8 mouse cellular contexts compared by ENCODE assay signal in the genomic region with DNA sequence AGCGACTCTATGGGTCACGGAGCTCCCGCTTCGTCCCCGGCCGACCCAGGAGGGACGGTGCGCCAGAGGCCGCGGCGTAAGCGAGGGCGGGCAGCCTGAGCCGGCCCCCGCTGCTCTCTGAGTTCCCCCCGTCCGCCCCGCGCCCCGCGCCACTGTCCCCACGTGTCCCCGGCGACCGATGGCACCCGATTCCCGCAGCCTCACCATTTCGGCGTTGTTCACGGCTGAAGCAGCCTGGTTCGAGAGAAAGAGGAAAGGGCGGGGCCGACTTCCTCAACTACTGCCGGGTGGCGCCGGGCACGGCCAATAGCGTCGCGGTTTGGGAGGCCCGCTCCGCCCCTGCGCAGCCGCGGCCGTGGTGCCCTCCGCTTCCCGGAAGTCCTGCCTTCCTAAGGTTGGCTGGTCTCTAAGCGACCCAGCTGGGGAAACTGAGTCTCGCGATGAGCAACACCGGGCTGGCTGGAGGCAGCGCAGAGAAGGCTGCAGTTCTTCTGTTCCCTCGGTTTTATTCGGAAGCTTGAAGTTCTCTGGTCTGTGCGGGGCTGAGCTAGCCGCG. TPM values are rescaled to one million over a fixed set of nuclear protein-coding genes. Genes with fewer than 3 reads are reported as not detected.
A peak's percentile ranks its signal among the peaks of the same experiment; 100 is the strongest.
DNase-seq lines count a peak whose midpoint lies in the region; ATAC-seq lines count a peak whose summit lies in the region.

A gene (plus strand): TSS at position 469 of the 556 bp plus-strand sequence.

- no peaks in the 10 kb centered on the region for H3K27me3 ChIP-seq in hindbrain, embryonic 16.5 days (replicated peaks; ENCODE audit: control insufficient read depth, insufficient read depth, low read length)

- peaks cover 67% of the 10 kb centered on the region for H3K79me2 ChIP-seq in macrophage (ENCODE audit: inconsistent target)

- H3K9ac ChIP-seq in hindbrain, embryonic 16.5 days (ENCODE audit: low read depth, low read length) = peak within 1 kb of the TSS; percentile 82

- peak within 1 kb of the TSS; percentile 74 for H3K4me3 ChIP-seq in hindbrain, embryonic 16.5 days (ENCODE audit: low read length)
- H3K4me3 ChIP-seq in macrophage (ENCODE audit: inconsistent target) = peak within 1 kb of the TSS; percentile 93

- H3K4me2 ChIP-seq in hindbrain, embryonic 16.5 days (ENCODE audit: low read length) = peak within 1 kb of the TSS; percentile 83

- ATAC-seq in hindbrain, embryonic 16.5 days = peak; percentile 87

- WGBS in hindbrain, embryonic 16.5 days = 1% methylated on average over 57 of the region's 58 CpGs
- under 1% methylated on average over 57 of the region's 58 CpGs for WGBS in macrophage (ENCODE audit: missing documents)

- DNase-seq in T-cell, adult 2 months (ENCODE audit: low spot score) = peak; percentile 91
- DNase-seq in cerebellum, postnatal 36 days = peak; percentile 89 to 91
- peak; percentile 92 for DNase-seq in gastrocnemius, adult 18-20 months (ENCODE audit: low spot score)
- DNase-seq in left cerebral cortex, adult 18-20 months (ENCODE audit: low spot score in 2 of 2) = peak; percentile 90 to 94
- DNase-seq in right cerebral cortex, adult 18-20 months = peak; percentile 95
- peak; percentile 66 for DNase-seq in urinary bladder, postnatal 10 days (ENCODE audit: low spot score)

- H3K9me3 ChIP-seq in hindbrain, embryonic 16.5 days (ENCODE audit: control insufficient read depth, low read length) = no peaks in the 10 kb centered on the region

- H3K27ac ChIP-seq in hindbrain, embryonic 16.5 days (ENCODE audit: low read depth, low read length) = peak within 1 kb of the TSS; percentile 90
- H3K27ac ChIP-seq in macrophage = peak within 1 kb of the TSS; percentile 59

- peaks cover 24% of the 10 kb centered on the region for H3K36me3 ChIP-seq in hindbrain, embryonic 16.5 days (ENCODE audit: control insufficient read depth, insufficient read depth, low read length)
- peaks cover 29% of the 10 kb centered on the region for H3K36me3 ChIP-seq in macrophage (ENCODE audit: inconsistent target)

- peaks cover 41% of the 10 kb centered on the region for H3K4me1 ChIP-seq in hindbrain, embryonic 16.5 days (ENCODE audit: control insufficient read depth, insufficient read depth, low read depth, low read length)

RNA-seq across cellular contexts. Expression of the gene that starts here (rescaled TPM):
- total RNA-seq in gastrocnemius, adult 18-20 months (2021) = 100 to 1,000 TPM; 112 to 141 TPM
- polyA plus RNA-seq in hindbrain, embryonic 16.5 days (2015; fragmentation: Nextera tagmentation; extraction: Ambion mirVana) = 140 and 152 TPM in 2 replicates
- total RNA-seq in left cerebral cortex, adult 18-20 months (2021) = 100 to 1,000 TPM; 102 to 109 TPM
- total RNA-seq in macrophage (2018; cell fraction: chromatin; rRNA removed) = 10 to 100 TPM in 25 of 26 experiments, 1 to 10 TPM in 1; 7.9 to 56.6 (median 26.2) TPM
- total RNA-seq in macrophage (2018; cell fraction: cytosol; rRNA removed) = 10 to 100 TPM; 24.7 to 62.3 (median 48.6) TPM
- total RNA-seq in macrophage (2018; cell fraction: nucleus; rRNA removed) = 10 to 100 TPM in 25 of 26 experiments, 1 to 10 TPM in 1; 9.9 to 50.9 (median 30.1) TPM
- 48.9 to 69.3 TPM (median 53.8 TPM) in 3 replicates for polyA plus RNA-seq in macrophage (2018)

Comparison
In these comparisons a context has a peak if more than half of its experiments do, and no peak if none do; other contexts are left out.
1. Peak in every context shown above with its lines: DNase-seq, ATAC-seq, H3K4me3 ChIP-seq and H3K27ac ChIP-seq.